Mouse (Mus musculus) ES-E14 (cell line): ENCODE data around the gene Pcif1.

Experiments used
- CHD2 ChIP-seq: IDR thresholded peaks from 2 replicates; pipeline ENCODE4 v1.6.1; 2014; ENCODE audit warnings: mild to moderate bottlenecking, low read depth, low read length, inconsistent platforms
- ZC3H11A ChIP-seq: IDR thresholded peaks from 2 replicates; pipeline ENCODE4 v1.6.1; 2012; ENCODE audit warnings: low read depth, mild to moderate bottlenecking, inconsistent platforms, low read length, borderline replicate concordance
- ZNF384 ChIP-seq: IDR thresholded peaks from 2 replicates; pipeline ENCODE4 v1.6.1; 2012; ENCODE audit warnings: low read depth, low read length, inconsistent platforms

DNA sequence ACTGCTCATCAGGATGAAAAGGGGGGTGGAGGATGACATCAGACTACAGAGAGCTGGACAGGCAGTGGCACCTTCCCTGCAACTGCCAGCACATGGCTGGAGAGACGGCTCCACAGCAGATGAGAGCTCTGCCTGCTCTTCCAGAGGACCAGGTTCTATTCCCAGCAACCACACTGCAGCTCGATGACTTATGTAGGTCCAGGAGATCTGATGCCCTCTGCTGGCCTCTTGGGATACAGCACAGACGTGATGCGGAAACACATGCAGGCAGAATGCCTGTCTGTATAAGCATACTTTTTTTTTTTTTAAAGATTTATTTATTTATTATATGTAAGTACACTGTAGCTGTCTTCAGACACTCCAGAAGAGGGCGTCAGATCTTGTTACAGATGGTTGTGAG is 39.2 kb downstream of the Pcif1 start:
- TF ChIP-seq ZNF384, result no peak
- TF ChIP-seq ZC3H11A, result no peak
- TF ChIP-seq CHD2, result no peak
